17 mouse cellular contexts compared by ENCODE assay signal in the genomic region with DNA sequence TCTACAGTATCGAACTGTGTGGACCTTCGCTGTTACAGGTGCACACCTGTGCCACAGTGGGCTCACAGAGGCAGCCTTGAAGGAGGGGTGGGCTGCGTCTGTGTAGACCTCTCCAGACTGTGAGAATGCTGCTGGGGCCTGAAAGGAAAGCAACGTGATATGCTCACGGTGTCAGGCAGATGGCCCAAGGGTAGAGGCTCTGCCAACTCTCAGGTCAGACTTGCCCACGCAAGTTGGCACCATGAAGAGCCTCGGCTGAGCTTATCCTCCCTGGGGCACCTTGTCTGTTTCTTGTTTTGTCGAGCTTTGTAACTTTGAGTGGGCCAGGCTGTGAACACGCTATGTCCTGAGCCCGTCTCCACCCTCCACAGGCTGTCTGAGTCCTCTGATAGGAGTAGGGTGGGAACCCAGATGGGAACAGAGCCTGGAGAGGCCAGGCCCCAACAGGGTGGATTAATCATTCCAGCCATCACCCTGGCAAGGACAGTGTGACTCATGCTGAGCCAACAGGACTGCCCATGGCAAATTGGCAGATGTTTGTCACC.
DNase-seq lines count a peak whose midpoint lies in the region; ATAC-seq and TF ChIP-seq lines count a peak whose summit lies in the region.
"Had no signal": no experiment of that assay in that cellular context is flagged by ENCODE, and none has a peak within 500 bp of the region (broad histone marks: within the 10 kb centered on the region; RNA-seq: fewer than 3 reads in every experiment).

No protein-coding gene starts in this region.

- H3K4me1 ChIP-seq in G1E (ENCODE audit: insufficient read depth, low read depth, low read length), result no peaks in the 10 kb centered on the region
- no peaks in the 10 kb centered on the region for H3K4me1 ChIP-seq in stomach, postnatal 0 days (replicated peaks; ENCODE audit: control insufficient read depth, insufficient read depth)
- H3K4me1 ChIP-seq in forebrain, embryonic 15.5 days, result peaks cover 7% of the 10 kb centered on the region
- H3K4me1 ChIP-seq: kidney, embryonic 15.5 days had no signal

- DNase-seq in adrenal gland, postnatal 36 days, result peak; percentile 3 to 7
- DNase-seq in adrenal gland, postnatal 25 days, result no peak
- peak; percentile 53 to 58 for DNase-seq in cerebellum, postnatal 25 days
- no peak for DNase-seq in cerebellum, adult 11 months
- DNase-seq in G1E (ENCODE audit: low spot score), result no peak
- DNase-seq in stomach, postnatal 0 days (ENCODE audit: low spot score), result no peak
- DNase-seq: gastrocnemius, postnatal 36 days; kidney, adult 2 months had no signal

- H3K4me3 ChIP-seq in G1E (ENCODE audit: low read depth, low read length), result no peak overlapping the region; the same call in 1 of the 2 replicates
- H3K4me3 ChIP-seq in stomach, postnatal 0 days (ENCODE audit: low read depth, low read length), result no peak overlapping the region
- no peak overlapping the region for H3K4me3 ChIP-seq in forebrain, embryonic 15.5 days
- H3K4me3 ChIP-seq: embryonic facial prominence, embryonic 10.5 days; forebrain, embryonic 10.5 days; heart, embryonic 12.5 days; hindbrain, embryonic 10.5 days; hindbrain, embryonic 15.5 days; kidney, embryonic 15.5 days had no signal

- H3K4me2 ChIP-seq in stomach, postnatal 0 days (replicated peaks; ENCODE audit: low read depth), result no peak overlapping the region
- H3K4me2 ChIP-seq in forebrain, embryonic 15.5 days (replicated peaks), result no peak overlapping the region
- H3K4me2 ChIP-seq: heart, embryonic 12.5 days; hindbrain, embryonic 15.5 days; kidney, embryonic 15.5 days had no signal

- ATAC-seq in G1E (ENCODE audit: extremely low read depth, insufficient number of reproducible peaks, low FRiP score, poor library complexity, severe bottlenecking), result peak; percentile 12; the same call in 1 of the 2 replicates
- ATAC-seq in stomach, postnatal 0 days (ENCODE audit: low FRiP score, low TSS enrichment), result 0 out of 2 replicates have a peak, but pooled peaks have one; percentile 18
- ATAC-seq in forebrain, embryonic 15.5 days (replicated peaks), result no peak
- ATAC-seq: forebrain, embryonic 14.5 days; intestine, embryonic 16.5 days had no signal

- WGBS in stomach, postnatal 0 days, result 72% methylated on average over 10 of the region's 10 CpGs
- WGBS in forebrain, embryonic 15.5 days, result 88% methylated on average over 10 of the region's 10 CpGs

- no peak for TF ChIP-seq CTCF in G1E (IDR thresholded peaks at IDR 0.05; ENCODE audit: low read depth, low read length)
- no peak for TF ChIP-seq CTCF in stomach, postnatal 0 days (IDR thresholded peaks at IDR 0.05; ENCODE audit: low read depth)

- no peaks in the 10 kb centered on the region for H3K27me3 ChIP-seq in G1E (ENCODE audit: insufficient read depth, low read length)
- H3K27me3 ChIP-seq in stomach, postnatal 0 days (ENCODE audit: control insufficient read depth, insufficient read depth, low read length), result no peaks in the 10 kb centered on the region
- no peaks in the 10 kb centered on the region for H3K27me3 ChIP-seq in forebrain, embryonic 15.5 days
- H3K27me3 ChIP-seq: heart, embryonic 12.5 days; hindbrain, embryonic 15.5 days; kidney, embryonic 15.5 days had no signal

- H3K9me3 ChIP-seq in G1E (replicated peaks), result peaks cover 86% of the 10 kb centered on the region
- H3K9me3 ChIP-seq in stomach, postnatal 0 days (ENCODE audit: control insufficient read depth, low read length), result no peaks in the 10 kb centered on the region
- no peaks in the 10 kb centered on the region for H3K9me3 ChIP-seq in forebrain, embryonic 15.5 days
- H3K9me3 ChIP-seq: embryonic facial prominence, embryonic 10.5 days; forebrain, embryonic 10.5 days; heart, embryonic 12.5 days; hindbrain, embryonic 10.5 days; hindbrain, embryonic 15.5 days; kidney, embryonic 15.5 days had no signal

- no peak overlapping the region for H3K27ac ChIP-seq in stomach, postnatal 0 days (replicated peaks)
- no peak overlapping the region for H3K27ac ChIP-seq in forebrain, embryonic 15.5 days (replicated peaks)
- H3K27ac ChIP-seq: embryonic facial prominence, embryonic 10.5 days; forebrain, embryonic 10.5 days; hindbrain, embryonic 10.5 days; hindbrain, embryonic 15.5 days; kidney, embryonic 15.5 days had no signal

- H3K36me3 ChIP-seq in G1E (replicated peaks), result no peaks in the 10 kb centered on the region
- H3K36me3 ChIP-seq in stomach, postnatal 0 days (ENCODE audit: control insufficient read depth, insufficient read depth, low read length), result no peaks in the 10 kb centered on the region
- H3K36me3 ChIP-seq in forebrain, embryonic 15.5 days, result no peaks in the 10 kb centered on the region
- H3K36me3 ChIP-seq: embryonic facial prominence, embryonic 10.5 days; forebrain, embryonic 10.5 days; heart, embryonic 12.5 days; hindbrain, embryonic 10.5 days; hindbrain, embryonic 15.5 days; kidney, embryonic 15.5 days had no signal

- no peak overlapping the region for H3K9ac ChIP-seq in stomach, postnatal 0 days (ENCODE audit: low read length)
- no peak overlapping the region for H3K9ac ChIP-seq in forebrain, embryonic 15.5 days (replicated peaks)
- H3K9ac ChIP-seq: heart, embryonic 12.5 days; hindbrain, embryonic 15.5 days; kidney, embryonic 15.5 days had no signal

- TF ChIP-seq EP300 in stomach, postnatal 0 days (optimal IDR thresholded peaks at IDR 0.05), result no peak

Comparison
In these comparisons a context has a peak if more than half of its experiments do, and no peak if none do; other contexts are left out.
1. DNase-seq: peak in adrenal gland, postnatal 36 days (2 of 2) and cerebellum, postnatal 25 days (2 of 2); none in adrenal gland, postnatal 25 days (single experiment), cerebellum, adult 11 months (single experiment), G1E (single experiment) and stomach, postnatal 0 days (single experiment).